Comparison of ENCODE assay signal across 8 mouse cellular contexts in genomic region chr3:142764995-142765777, GRCm38 (mm10). TPM values are rescaled to one million over a fixed set of nuclear protein-coding genes. Genes with fewer than 3 reads are reported as not detected.
A peak's percentile ranks its signal among the peaks of the same experiment; 100 is the strongest.
DNase-seq lines count a peak whose midpoint lies in the region; ATAC-seq lines count a peak whose summit lies in the region.

Gene Gtf2b, plus strand, starts transcription at chr3:142765045.

- ATAC-seq in inflammation-experienced regulatory T-cells, adult 6 months, result peak; percentile 95
- ATAC-seq in megakaryocyte-erythroid progenitor cell, adult 5-6 weeks (replicated peaks; ENCODE audit: low FRiP score, low TSS enrichment, poor library complexity, severe bottlenecking), result peak; percentile 85

- intact Hi-C loops in gastrocnemius, postnatal 14 days (cut with DNase I; ENCODE audit: low total_unique reads), result no loop called here
- intact Hi-C loops in left cerebral cortex, postnatal 10 days (cut with DNase I), result no loop called here

- peak; percentile 92 for DNase-seq in adipocyte (ENCODE audit: low spot score)
- DNase-seq in embryo, embryonic 10 days (ENCODE audit: low spot score), result peak; percentile 92
- DNase-seq in gastrocnemius, postnatal 14 days, result peak; percentile 94
- peak; percentile 89 to 96 for DNase-seq in left cerebral cortex, postnatal 10 days (ENCODE audit: extremely low spot score in 1 of 2, low spot score in 2 of 2)
- DNase-seq in right cerebral cortex, postnatal 25 days, result peak; percentile 90
- DNase-seq in urinary bladder, postnatal 4 days (ENCODE audit: low spot score in 2 of 2), result peak; percentile 92 to 97

RNA-seq across cellular contexts. Expression of gene Gtf2b, which starts in this region (rescaled TPM):
- total RNA-seq in gastrocnemius, postnatal 14 days (2021), result 10 to 100 TPM; 13.9 to 14.3 TPM
- 10 to 100 TPM; 50.6 to 74.3 (median 73.9) TPM for polyA plus RNA-seq in inflammation-experienced regulatory T-cells, adult 6 months (2017; shearing (Covaris generic))
- total RNA-seq in left cerebral cortex, postnatal 10 days (2021), result 10 to 100 TPM; 35.1 to 40.0 TPM
- 48.9 and 53.6 TPM in 2 replicates for total RNA-seq in megakaryocyte-erythroid progenitor cell, adult 5-6 weeks (2014; fragmentation: Nextera tagmentation)
- 130 and 150 TPM in 2 replicates for total RNA-seq in megakaryocyte-erythroid progenitor cell, adult 5-6 weeks (2017)

Comparison
In these comparisons a context has a peak if more than half of its experiments do, and no peak if none do; other contexts are left out.
1. Peak in every context shown above with its lines: DNase-seq and ATAC-seq.